Mouse (Mus musculus) kidney, adult 2 months (tissue): ENCODE measurements around the gene Nampt.

ENCODE experiments used
- CTCF ChIP-seq: fragments of 200-500 bp; conservative IDR thresholded peaks from 2 replicates; pipeline ENCODE4 v1.5.1; 2011; ENCODE audit warnings: low read depth, mild to moderate bottlenecking, control low read depth, low read length, moderate library complexity, mixed read lengths; ENCODE audit not compliant: insufficient read depth, insufficient read length
- POLR2A ChIP-seq: fragments of 200-500 bp; IDR thresholded peaks from one replicate; pipeline ENCODE4 v1.6.1; 2011; ENCODE audit warnings: low read depth, low read length, control low read depth

- TF ChIP-seq POLR2A, result no peak
- no peak for TF ChIP-seq CTCF
These were observed at the start of gene Nampt for GRCm38 (mm10) chr12:32819416-32819815.
